Mouse (Mus musculus): ENCODE results near the gene Ddb2.
"Not testable (repeated sequence)": the region's sequence is repeated elsewhere in the genome, so short reads cannot be mapped to it uniquely, and the experiment has no call there.

Gene Ddb2

DNA sequence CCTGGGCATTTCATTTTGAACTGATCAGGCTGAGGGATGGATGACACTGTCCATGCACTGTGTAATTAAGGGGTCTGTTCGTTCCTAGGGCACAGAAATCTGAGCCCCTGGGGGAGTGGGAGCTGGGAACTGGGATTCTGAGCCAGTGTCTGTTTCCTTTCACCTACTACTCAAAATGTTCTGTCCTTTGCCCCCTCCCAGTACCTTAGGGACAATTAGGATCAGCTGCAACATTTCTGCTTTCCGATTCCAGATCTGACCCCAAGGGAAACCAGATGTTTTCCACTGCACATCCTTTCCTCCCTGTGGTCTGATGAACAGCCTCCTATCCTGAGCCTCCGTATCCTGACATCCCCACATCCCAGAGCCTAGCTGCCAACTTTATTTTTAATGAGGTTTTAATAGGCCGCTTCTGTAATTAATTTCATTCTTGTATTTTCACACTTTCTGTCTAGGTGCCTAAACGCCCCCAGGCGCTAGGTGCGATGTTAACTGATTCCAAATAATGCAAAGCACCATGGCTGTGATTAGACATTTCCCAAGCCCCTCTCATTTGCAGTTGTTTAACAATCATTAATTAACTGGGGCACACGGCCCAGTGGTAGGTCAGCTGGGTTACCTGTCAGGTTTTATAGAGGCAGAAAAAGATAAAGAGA is 18.1 kb upstream of the Ddb2 start:
- DNase-seq (ENCODE audit: low spot score) = no peak

DNA sequence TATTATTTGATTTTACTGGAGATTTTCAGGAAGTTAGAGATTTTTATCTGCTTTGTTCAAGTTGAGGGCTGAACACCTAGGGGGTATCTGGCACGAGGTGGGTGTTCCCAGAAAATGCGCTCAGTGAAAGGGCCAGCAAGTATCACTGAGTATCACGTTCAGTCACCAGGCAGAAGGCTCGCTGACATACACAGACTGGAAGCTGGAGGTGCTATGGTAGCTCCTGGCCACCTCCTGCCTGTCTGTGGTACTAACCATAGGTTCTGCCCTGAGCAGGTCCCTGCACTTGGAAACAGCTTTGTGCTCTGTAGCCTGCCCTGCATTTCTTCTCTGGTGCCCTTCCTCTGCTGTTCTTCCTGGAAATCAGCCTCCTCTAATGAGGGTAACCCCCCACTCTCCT is 15.7 kb upstream of the Ddb2 start:
- no peak for DNase-seq (ENCODE audit: low spot score)

DNA sequence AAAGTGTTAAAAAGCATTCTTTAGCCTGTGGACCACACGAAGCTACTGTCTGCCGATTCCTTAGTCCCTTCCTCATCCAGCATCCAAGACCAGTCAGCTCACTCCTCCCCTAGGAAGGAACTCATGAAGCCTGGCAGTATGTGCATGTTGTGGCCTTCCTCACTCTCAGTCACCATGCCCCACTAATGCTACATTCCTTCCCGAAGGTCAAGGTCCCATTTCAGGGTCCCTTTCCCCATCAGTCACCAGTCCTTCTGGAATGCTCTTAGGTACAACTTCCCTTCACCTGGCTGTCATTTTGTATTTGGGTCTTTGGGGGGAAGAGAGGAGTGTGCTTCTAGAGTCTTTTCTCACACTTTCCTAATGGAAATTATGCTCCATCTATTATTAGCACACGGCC is 15.2 kb upstream of the Ddb2 start:
- no peak for DNase-seq (ENCODE audit: low spot score)

DNA sequence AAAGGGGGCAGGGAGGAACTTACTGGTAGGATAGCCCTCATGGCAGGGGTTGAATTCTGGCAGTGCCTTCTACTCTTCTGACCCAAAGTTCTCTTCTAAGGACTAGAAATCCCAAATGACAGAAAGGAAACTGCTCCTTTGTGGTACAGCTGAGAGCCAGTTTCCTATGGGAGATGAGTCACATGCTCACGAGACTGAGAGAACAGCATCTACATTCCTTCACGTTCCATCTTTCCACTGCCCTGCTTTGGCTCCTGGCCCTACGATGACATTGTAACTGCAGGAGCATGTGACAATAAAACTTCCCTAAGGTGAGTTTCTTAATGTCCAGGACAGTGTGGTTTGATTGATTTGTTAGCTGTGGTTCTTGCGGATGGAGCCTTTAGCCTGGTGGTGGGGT is 11.6 kb upstream of the Ddb2 start:
- no peak for DNase-seq (ENCODE audit: low spot score)

DNA sequence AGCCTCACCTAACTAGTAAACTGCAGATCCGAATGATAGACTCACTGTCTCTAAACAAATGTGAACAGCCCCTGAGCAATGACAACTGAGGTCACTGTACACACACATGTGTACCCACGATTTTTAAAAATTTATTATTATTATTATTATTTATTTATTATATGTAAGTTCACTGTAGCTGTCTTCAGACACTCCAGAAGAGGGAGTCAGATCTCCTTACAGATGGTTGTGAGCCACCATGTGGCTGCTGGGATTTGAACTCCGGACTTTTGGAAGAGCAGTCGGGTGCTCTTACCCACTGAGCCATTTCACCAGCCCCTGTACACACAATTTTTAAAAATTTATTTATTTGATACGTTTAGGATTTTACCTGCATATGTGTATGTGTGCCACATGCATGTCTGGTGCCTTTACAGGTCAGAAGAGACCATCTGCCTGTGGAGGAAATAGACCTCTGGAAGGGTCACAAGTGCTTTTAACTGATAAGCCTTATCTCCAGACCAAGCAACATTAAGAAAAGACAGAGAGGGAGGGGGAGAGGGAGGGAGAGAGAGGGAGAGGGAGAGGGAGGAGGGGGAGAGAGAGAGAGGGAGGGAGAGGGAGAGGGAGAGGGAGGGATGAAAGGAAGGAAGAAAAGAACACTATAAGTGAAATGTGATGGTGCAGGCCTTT is 7.9 kb upstream of the Ddb2 start:
- no peak for DNase-seq (ENCODE audit: low spot score)

DNA sequence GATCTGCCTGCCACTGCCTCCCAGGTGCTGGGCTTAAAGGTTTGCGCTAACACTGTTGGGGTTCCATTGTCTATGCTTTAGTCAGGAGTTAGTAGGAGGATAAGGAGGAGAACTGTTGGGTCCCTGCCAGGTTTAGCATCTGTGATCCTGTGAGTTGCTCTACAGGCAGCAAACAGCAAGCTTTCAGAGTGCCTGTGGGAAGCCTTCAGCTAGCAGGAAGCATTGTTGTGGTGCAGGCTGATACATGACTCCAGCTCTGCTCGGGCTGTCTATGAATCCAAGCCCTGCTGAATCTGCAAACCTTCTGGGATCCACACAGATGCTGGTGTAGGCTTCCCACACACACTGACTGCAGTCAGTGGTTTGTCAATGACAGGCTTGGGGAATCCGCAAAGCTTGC is 6.6 kb upstream of the Ddb2 start:
- no peak for DNase-seq (ENCODE audit: low spot score)

DNA sequence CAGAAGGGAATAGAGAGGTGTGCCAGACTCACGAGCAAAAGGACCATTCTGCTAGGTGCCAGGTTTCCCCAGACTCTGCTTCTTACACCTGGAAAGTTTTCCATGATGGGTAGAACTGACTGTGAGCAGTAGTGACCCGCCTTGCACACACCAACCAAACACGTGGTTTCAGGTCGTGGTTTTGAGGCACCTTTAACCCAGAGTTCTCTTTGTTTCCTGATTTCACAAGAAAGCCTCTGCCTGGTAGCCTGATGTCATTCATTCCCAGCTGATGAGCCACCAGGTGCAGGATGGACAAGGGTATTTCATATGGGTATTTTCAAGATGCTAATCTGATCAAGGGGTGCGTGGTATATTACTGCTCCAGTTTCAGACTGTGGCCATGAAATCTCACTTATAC is 5.8 kb upstream of the Ddb2 start:
- DNase-seq (ENCODE audit: low spot score) = no peak

DNA sequence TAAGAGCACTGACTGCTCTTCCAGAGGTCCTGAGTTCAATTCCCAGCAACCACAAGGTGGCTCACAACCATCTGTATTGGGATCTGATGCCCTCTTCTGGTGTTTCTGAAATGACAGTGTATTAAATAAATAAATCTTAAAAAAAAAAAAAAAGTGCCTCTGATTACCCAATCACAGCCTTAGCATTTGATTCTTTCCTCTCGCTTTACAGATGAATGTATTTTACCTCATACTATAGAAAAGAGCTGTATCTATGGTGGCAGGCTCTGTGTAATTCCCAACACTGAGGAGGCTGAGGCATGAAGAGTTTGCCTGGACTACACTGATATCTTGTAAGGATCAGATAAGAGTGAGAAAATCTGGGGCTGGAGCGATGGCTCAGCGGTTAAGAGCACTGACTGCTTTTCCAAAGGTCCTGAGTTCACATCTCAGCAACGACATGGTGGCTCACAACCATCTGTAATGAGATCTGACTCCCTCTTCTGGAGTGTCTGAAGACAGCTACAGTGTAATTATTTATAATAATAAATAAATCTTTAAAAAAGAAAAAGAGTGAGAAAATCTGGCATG is 814 bp upstream of the Ddb2 start:
- DNase-seq (ENCODE audit: low spot score) = not testable (repeated sequence)

DNA sequence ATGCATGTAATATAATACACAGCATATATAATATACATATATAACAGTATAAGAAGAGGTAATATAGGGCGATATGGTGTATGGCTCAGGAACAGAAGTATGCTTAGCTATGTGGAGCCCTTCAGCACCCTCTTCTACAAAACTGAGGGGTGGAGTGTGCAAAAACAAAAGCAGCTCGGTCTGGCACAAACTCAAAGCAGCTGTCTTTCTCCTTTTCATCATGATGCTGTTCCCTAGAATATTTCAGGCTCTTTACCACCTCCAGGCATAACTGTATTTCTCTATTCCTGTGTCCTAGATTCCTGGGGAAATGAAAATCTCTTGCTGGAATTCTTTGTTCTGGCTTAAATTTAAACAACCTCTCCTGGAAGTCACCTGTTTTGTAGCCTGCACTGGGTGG is 7.0 kb downstream of the Ddb2 start:
- DNase-seq (ENCODE audit: low spot score) = no peak

DNA sequence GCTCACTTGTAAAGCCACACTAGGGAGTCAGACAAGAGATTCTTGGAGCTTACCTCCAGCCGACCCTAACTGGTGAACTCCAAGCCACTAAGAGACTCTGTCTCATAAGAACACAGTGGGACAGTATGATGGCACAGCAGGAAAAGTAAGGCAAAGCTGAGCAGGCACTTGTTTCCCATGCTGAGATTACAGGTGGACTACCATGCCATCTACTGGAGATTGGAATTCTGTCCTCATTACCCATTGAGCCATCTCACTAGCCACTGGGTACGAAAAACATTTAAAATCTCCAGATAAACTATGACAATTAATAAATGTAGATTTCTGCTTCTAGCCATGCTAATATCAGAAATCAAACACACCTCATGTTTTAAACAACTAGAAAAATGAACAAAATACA is 13.2 kb downstream of the Ddb2 start:
- DNase-seq (ENCODE audit: low spot score) = no peak

DNA sequence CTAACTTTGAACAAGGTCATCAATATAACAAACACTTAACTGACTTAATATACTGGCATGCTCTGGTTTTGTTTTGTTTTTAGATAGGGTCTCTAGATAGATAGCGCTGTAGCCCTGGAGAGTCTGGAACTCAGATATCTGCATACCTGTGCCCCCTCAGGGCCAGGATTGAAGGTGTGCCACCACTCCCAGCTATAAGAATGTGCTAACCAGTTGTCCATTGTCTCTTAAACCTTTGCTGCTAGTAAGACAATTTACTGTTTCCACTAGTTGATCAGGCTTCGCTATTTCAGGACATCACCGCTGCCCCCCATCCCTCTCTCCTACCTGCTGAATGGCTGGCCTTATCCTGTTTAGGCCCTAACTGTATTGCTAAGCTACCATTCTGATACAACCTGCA is 16.3 kb downstream of the Ddb2 start:
- DNase-seq (ENCODE audit: low spot score) = no peak

DNA sequence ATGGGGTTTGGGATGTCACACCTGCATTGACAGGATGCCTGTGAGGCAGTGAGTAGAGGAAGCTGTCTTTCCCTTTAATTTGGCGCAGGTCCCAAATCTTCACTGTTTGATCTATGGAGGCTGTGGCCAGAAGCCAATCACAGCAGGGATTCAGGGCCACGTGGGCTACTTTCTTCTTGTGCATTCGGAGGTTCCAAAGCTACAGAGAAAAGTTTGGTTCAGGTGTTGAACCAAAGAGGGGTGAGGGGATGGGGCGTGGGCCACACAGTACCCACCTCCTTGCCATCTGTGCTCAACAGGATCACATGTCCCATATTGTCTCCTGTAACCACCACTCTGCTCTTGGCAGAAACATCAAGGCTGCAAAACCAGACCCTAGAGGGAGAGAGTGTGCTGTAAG is 19.8 kb downstream of the Ddb2 start:
- no peak for DNase-seq (ENCODE audit: low spot score)

DNA sequence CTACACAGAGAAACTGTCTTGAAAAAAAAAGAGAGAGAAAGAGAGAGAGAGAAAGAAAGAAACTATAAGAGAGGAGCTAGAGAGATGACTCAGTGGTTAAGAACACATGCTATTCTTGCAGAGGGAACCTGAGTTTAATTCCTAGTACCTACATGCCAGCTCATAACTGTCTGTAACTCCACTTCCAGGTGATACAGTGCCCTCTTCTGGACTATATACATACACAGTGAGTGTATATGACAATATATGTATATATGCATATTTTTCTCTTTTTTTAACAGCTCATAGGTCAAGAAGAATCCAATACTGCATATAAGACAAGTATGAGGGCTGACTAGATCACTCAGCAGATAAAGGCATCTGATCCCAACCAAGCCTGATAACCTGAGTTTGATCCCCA is 23.5 kb downstream of the Ddb2 start:
- no peak for DNase-seq (ENCODE audit: low spot score)

DNA sequence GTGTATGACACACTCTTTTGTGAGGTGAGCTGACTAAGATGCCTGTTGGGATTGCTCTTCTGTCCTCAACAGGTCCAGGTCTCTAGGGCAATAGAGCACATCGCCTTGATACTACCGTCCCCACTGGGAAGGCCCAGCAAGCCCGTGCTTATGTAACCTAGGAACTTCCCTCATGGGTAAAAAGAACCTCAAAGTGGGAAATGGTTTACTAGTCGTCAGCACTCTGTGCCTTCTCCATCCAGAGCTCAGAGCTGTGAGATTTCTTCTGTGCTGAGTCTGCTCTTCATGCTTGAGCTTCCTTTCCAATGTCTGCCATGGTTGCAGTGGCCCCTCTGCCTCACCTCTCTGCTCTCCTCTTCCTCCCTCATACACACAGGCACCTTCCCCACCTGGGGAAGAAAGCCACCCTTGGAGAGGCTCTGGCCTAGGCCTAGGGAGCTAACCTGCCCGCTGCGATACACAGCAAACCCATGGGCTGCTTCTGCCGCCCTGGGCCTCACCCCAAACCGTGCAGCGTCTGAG is 30.5 kb downstream of the Ddb2 start:
- no peak for DNase-seq (ENCODE audit: low spot score)

DNA sequence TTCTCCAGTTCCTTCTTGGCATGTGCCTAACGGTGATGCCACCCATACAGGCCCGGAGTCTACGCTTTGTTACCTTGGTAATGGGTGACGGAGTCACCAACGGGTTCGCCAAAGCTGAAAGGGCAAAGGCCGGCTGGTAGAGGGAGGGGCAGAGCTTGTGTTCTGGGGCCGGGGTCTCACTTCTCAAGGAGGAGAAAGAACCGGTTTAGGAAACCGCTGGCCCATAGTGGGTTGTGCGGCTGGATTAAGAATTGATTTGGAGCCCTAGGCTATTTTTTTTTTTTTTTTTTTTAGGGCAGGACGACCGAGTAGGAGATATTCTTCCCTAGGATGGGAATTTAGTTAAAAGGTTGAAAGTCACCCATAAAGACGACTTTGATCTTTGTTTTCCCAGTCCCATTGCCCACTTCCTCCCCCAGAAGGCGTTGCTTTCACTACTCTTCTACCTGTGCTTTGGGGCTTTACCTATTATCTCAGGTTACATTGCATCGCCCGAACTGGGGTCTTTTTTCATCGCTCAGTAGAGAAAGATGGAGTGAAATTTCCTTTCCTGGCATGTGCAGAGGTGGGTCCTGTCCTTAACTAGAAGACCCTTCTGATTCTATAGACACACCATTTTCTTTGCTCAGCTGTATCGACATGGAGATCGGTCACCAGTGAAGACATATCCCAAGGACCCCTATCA is 33.7 kb downstream of the Ddb2 start:
- DNase-seq (ENCODE audit: low spot score) = no peak

DNA sequence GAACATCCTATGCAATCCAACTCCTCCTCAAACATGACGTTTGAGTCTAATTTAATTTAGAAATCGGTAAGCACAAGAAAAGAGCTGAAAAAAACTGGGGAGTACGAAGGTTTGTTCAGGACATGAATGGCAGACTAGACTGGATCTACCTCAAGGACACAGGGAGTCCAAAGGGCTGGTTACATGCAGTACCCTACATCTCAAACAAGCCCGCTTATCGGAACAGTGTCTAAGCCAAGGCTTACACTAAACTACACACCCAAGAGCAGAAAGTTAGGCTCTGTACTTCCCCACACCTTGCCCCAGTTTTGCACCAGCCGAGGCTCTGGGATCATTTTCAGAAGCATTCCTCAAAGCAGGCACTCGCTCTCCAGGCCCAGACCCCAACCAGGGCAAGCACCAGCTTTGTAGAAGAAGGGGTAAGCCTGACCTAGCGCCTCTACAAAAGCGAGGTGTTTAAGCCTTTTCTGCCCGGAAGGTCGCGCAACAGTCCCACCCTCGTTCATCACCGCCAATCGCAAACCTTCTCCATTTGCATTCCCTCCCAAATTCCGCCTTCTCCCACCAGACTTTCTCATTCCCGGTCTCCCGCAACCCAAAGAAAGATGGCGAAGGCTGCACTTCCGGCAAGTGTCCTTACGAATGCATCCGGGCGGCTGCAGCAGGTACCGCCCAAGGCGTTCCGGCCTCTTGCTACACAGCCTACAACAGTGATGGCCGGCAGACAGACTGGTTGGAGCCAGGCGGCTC is 34.4 kb downstream of the Ddb2 start, which contains the start of the genes Nr1h3 and Acp2:
Nr1h3 (minus strand) TSS at position 613 of the 750 bp plus-strand sequence.
Acp2 (plus strand) TSS at position 664 of the 750 bp plus-strand sequence.
- DNase-seq (ENCODE audit: low spot score) = peak; percentile 97

DNA sequence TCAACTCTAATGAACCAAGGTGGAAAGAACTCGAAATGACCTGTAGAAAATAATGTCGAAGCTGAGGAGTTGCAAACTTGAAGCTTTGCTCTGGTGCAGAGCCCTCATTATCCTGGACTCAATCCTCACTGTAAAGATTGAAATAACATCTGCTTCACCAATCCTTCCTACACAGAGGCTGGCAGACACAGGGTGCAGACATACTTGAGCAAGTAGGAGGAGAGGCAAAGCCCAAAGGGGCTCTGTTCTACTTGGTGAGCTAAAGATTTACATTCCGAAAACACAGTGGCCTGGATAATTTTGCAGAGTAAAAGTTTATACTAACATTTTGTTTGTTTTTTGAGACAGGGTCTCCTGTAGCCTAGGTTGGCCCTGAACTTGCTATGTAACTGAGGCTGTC is 37.9 kb downstream of the Ddb2 start:
- DNase-seq (ENCODE audit: low spot score) = no peak

DNA sequence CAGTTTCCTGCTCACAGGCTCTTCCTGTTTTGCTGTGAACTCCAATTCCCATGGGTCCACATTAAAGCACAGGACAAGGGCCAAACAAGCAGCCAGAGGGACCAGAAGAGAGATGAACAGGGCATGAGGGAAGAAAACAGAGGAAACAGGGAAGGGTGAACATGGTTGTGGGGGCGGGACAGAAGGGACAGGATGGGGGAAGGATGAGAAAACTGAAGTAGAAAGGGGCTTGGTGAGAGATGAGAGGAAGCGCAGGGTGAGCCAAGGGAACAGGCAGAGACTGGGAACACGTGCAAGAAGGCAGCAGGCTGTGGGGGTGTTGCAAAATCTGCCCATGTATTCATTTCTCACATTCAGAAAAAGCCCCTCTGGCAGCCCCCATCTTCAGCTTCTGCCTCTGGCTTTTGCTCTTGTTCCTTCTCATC is 40.2 kb downstream of the Ddb2 start:
- DNase-seq (ENCODE audit: low spot score) = peak; percentile 10

DNA sequence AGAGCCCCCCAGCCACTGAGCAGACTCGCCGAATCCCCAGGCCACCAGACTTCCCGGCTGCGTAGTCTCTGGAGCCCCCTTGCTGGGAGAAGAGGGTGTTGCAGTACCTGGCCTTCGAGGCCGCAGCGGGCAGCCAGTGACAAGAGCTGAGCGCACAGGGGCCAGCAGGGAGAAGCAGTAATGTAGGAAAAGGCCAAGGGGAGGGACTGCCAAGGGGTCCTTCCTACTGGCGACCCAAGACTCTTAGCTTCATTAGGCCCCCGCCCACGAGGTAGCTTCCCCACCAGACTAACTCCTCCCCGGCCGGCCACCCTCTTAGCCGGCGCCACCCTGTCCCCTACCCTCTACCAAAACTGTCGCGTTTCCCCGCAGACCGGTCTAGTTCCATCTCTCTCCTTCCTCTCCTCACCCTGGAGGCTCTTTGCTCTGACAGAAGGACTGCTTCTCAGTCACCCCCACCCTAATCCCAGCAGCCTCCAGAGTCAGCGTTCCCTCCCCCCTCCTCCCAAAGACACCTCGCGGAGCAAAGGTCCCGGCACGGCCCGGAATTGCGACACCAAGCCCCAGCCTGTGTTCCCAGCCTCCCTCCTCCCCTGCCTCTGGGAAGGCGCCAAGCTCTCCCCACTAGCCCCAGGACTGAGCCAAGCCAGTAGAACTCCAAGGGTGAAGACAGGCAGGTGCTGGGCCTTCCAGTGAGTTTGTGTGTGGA is 42.0 kb downstream of the Ddb2 start:
- DNase-seq (ENCODE audit: low spot score) = peak; percentile 86

DNA sequence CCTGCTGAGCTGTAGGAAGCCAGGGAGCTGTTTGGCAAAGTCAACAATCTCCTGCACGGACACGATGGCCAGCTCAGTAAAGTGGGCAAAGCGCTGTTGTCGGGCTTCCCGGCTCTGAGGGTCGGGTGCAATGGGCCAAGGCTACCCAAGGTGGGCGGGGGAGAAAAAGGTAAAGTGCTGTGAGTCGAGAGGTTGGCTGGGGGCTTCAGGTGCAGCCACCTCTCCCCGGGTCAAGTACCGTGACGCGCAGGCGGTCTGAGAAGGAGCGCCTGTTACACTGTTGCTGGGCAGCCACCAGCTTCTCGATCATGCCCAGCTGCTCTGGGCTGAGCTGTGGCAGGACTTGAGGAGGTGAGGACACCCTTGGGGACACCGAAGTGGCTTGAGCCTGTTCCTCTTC is 46.3 kb downstream of the Ddb2 start:
- no peak for DNase-seq (ENCODE audit: low spot score)

DNA sequence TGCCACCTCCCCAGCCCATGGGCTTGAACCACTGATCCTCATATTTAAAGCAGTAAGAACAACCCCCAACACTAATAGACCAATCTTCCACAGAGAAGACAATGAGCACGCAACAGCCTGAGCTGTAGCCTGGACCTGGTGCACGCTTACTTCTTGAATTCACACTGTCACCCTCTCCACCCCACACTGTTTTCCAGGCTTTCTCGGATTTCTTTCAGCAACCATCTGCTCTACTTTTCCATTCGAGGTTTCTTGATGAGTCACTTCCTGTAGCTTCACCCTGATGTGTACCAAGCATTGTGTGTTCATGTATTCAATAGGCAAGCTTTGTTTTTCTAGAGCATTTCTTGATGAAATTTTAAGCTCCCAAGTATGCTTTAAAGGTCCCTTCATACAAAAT is 49.4 kb downstream of the Ddb2 start:
- DNase-seq (ENCODE audit: low spot score) = no peak

Measured in embryo, embryonic 10 days (tissue).